Mouse (Mus musculus) bone marrow macrophage, adult 2 months (primary cell): ENCODE results near the gene Reps2. TPM values are rescaled to one million over a fixed set of nuclear protein-coding genes. Genes with fewer than 3 reads are reported as not detected.

Experiments used
- H3K27ac ChIP-seq: 2 replicates; pipeline ENCODE4 v1.5.1; 2012; ENCODE audit warnings: low read depth, low read length; ENCODE audit not compliant: insufficient read depth
- H3K4me1 ChIP-seq: 2 replicates; pipeline ENCODE4 v1.6.1; 2012; ENCODE audit warnings: low read length; ENCODE audit not compliant: control insufficient read depth, insufficient read depth
- H3K4me3 ChIP-seq: 2 replicates; pipeline ENCODE4 v1.5.1; 2012; ENCODE audit warnings: mild to moderate bottlenecking, low read length, moderate library complexity; ENCODE audit not compliant: insufficient read depth
- CTCF ChIP-seq: IDR thresholded peaks from 2 replicates; pipeline ENCODE4 v1.5.1; 2012; ENCODE audit warnings: low read depth, mild to moderate bottlenecking, low read length, moderate library complexity
- POLR2A ChIP-seq: IDR thresholded peaks from 2 replicates; pipeline ENCODE4 v1.6.1; 2012; ENCODE audit warnings: mild to moderate bottlenecking, low read depth, low read length, borderline replicate concordance
- polyA plus RNA-seq: library from polyadenylated mRNA; stranded (reverse); fragments of >200 nt; gene quantifications from 2 replicates; pipeline ENCODE4 v1.2.4, GENCODE M21; 2012; ENCODE audit not compliant: missing spikeins, insufficient read depth, insufficient read length

Reps2 gene
- 27.3 and 38.8 TPM in 2 replicates for polyA plus RNA-seq

GRCm38 (mm10) chrX:162643091-162643788 is at the start of gene Reps2:
TSS of gene Reps2 (minus strand) at chrX:162643649.
- H3K27ac ChIP-seq, result peak within 1 kb of the TSS; percentile 50
- TF ChIP-seq CTCF, result no peak
- no peak for TF ChIP-seq POLR2A
- H3K4me1 ChIP-seq, result peaks cover 9% of the 10 kb centered on the region
- peak within 1 kb of the TSS; percentile 66 for H3K4me3 ChIP-seq

GRCm38 (mm10) chrX:162691272-162691671 is 47.8 kb upstream of the Reps2 start:
- no peak overlapping the region for H3K27ac ChIP-seq
- TF ChIP-seq CTCF (no peak), POLR2A (no peak)
- no peak overlapping the region for H3K4me3 ChIP-seq
- H3K4me1 ChIP-seq, result peaks cover 5% of the 10 kb centered on the region

GRCm38 (mm10) chrX:162685394-162685793 is 41.9 kb upstream of the Reps2 start:
- Histone ChIP-seq H3K4me1 (no peaks in the 10 kb centered on the region), H3K4me3 (no peak overlapping the region), H3K27ac (no peak overlapping the region)
- TF ChIP-seq POLR2A (no peak), CTCF (no peak)

GRCm38 (mm10) chrX:162679506-162679905 is 36.1 kb upstream of the Reps2 start:
- TF ChIP-seq CTCF, result no peak
- no peak for TF ChIP-seq POLR2A

GRCm38 (mm10) chrX:162678820-162679219 is 35.4 kb upstream of the Reps2 start:
- H3K27ac ChIP-seq, result no peak overlapping the region
- H3K4me3 ChIP-seq, result no peak overlapping the region
- H3K4me1 ChIP-seq, result no peaks in the 10 kb centered on the region
- TF ChIP-seq POLR2A, result no peak
- no peak for TF ChIP-seq CTCF

More at GRCm38 (mm10) chrX:162679506-162679905, 36.1 kb upstream of the Reps2 start:
- Histone ChIP-seq H3K4me3 (no peak overlapping the region), H3K27ac (no peak overlapping the region), H3K4me1 (no peaks in the 10 kb centered on the region)

- no peak for TF ChIP-seq CTCF
- TF ChIP-seq POLR2A, result no peak
- no peak overlapping the region for H3K27ac ChIP-seq
- H3K4me3 ChIP-seq, result no peak overlapping the region
- H3K4me1 ChIP-seq, result no peaks in the 10 kb centered on the region
Measured at GRCm38 (mm10) chrX:162666166-162666565, 22.7 kb upstream of the Reps2 start.

- H3K27ac ChIP-seq, result no peak overlapping the region
- TF ChIP-seq POLR2A (no peak), CTCF (no peak)
- no peak overlapping the region for H3K4me3 ChIP-seq
- no peaks in the 10 kb centered on the region for H3K4me1 ChIP-seq
Measured at GRCm38 (mm10) chrX:162660182-162660581, 16.7 kb upstream of the Reps2 start.

- TF ChIP-seq CTCF (no peak), POLR2A (no peak)
- Histone ChIP-seq H3K27ac (peak overlapping the region; percentile 76), H3K4me3 (no peak overlapping the region), H3K4me1 (peaks cover 26% of the 10 kb centered on the region)
Measured at GRCm38 (mm10) chrX:162653518-162653917, 10.1 kb upstream of the Reps2 start.

- no peak overlapping the region for H3K4me3 ChIP-seq
- H3K4me1 ChIP-seq, result peaks cover 26% of the 10 kb centered on the region
- H3K27ac ChIP-seq, result peak overlapping the region; percentile 73
- TF ChIP-seq POLR2A, result no peak
- no peak for TF ChIP-seq CTCF
Measured at GRCm38 (mm10) chrX:162652445-162652844, 9.0 kb upstream of the Reps2 start.

GRCm38 (mm10) chrX:162651125-162651524 is 7.7 kb upstream of the Reps2 start:
- no peak for TF ChIP-seq POLR2A
- TF ChIP-seq CTCF, result no peak

More at GRCm38 (mm10) chrX:162651125-162651524, 7.7 kb upstream of the Reps2 start:
- H3K4me1 ChIP-seq, result peaks cover 27% of the 10 kb centered on the region
- no peak overlapping the region for H3K4me3 ChIP-seq
- H3K27ac ChIP-seq, result no peak overlapping the region
